In genomic region chr12:102621205-102621604, GRCm38 (mm10) we compare ENCODE assay signal across 24 mouse cellular contexts.
A peak's percentile ranks its signal among the peaks of the same experiment; 100 is the strongest.
DNase-seq lines count a peak whose midpoint lies in the region; ATAC-seq lines count a peak whose summit lies in the region.
"Had no signal": no experiment of that assay in that cellular context is flagged by ENCODE, and none has a peak within 500 bp of the region (broad histone marks: within the 10 kb centered on the region; RNA-seq: fewer than 3 reads in every experiment).

No protein-coding gene starts in this region.

- peak; percentile 34 for ATAC-seq in activated CD4-positive, CD25-positive, alpha-beta regulatory T cell, adult 4 months
- ATAC-seq in intestine, embryonic 16.5 days = no peak
- no peak for ATAC-seq in stomach, embryonic 15.5 days (ENCODE audit: insufficient read depth, low FRiP score, low read depth)
- ATAC-seq: forebrain, embryonic 16.5 days; midbrain, embryonic 15.5 days had no signal

- H3K4me2 ChIP-seq in intestine, embryonic 16.5 days (ENCODE audit: low read depth, low read length) = no peak overlapping the region
- H3K4me2 ChIP-seq in stomach, embryonic 15.5 days = no peak overlapping the region
- H3K4me2 ChIP-seq: heart, embryonic 15.5 days; hindbrain, embryonic 15.5 days; midbrain, embryonic 15.5 days; neural tube, embryonic 13.5 days had no signal

- no peaks in the 10 kb centered on the region for H3K9me3 ChIP-seq in intestine, embryonic 16.5 days (ENCODE audit: control insufficient read depth, low read length)
- no peaks in the 10 kb centered on the region for H3K9me3 ChIP-seq in stomach, embryonic 15.5 days
- H3K9me3 ChIP-seq: forebrain, embryonic 10.5 days; heart, embryonic 15.5 days; hindbrain, embryonic 15.5 days; midbrain, embryonic 15.5 days; neural tube, embryonic 13.5 days had no signal

- no peaks in the 10 kb centered on the region for H3K36me3 ChIP-seq in intestine, embryonic 16.5 days (ENCODE audit: control insufficient read depth, insufficient read depth, low read length)
- no peaks in the 10 kb centered on the region for H3K36me3 ChIP-seq in stomach, embryonic 15.5 days
- H3K36me3 ChIP-seq: heart, embryonic 15.5 days; hindbrain, embryonic 15.5 days; midbrain, embryonic 15.5 days had no signal

- no peak overlapping the region for H3K4me3 ChIP-seq in intestine, embryonic 16.5 days (ENCODE audit: low read length)
- no peak overlapping the region for H3K4me3 ChIP-seq in stomach, embryonic 15.5 days (replicated peaks)
- H3K4me3 ChIP-seq: forebrain, embryonic 10.5 days; heart, embryonic 15.5 days; hindbrain, embryonic 15.5 days; midbrain, embryonic 15.5 days; myocyte; neural tube, embryonic 13.5 days had no signal

- peak; percentile 36 for DNase-seq in CD4-positive, CD25-positive, alpha-beta regulatory T cell, adult 2 months (ENCODE audit: low read depth, low spot score)
- DNase-seq in layer of hippocampus, adult 9-11 months = no peak
- no peak for DNase-seq in frontal cortex, postnatal 36 days (ENCODE audit: low spot score in 2 of 2)
- DNase-seq in lung, postnatal 36 days = no peak
- DNase-seq: B cell, adult 2 months; cerebellum, adult 18-20 months; cerebellum, postnatal 14 days; gastrocnemius, postnatal 36 days; kidney, adult 2 months; lung, postnatal 4 days; right cerebral cortex, adult 18-20 months; right cerebral cortex, postnatal 4 days; thymus, postnatal 36 days had no signal

- H3K27me3 ChIP-seq in intestine, embryonic 16.5 days (replicated peaks; ENCODE audit: control insufficient read depth, insufficient read depth, low read length) = no peaks in the 10 kb centered on the region
- no peaks in the 10 kb centered on the region for H3K27me3 ChIP-seq in stomach, embryonic 15.5 days (replicated peaks)
- H3K27me3 ChIP-seq: heart, embryonic 15.5 days; hindbrain, embryonic 15.5 days; midbrain, embryonic 15.5 days; neural tube, embryonic 13.5 days had no signal

- no peak overlapping the region for H3K9ac ChIP-seq in intestine, embryonic 16.5 days (ENCODE audit: low read depth, low read length)
- no peak overlapping the region for H3K9ac ChIP-seq in stomach, embryonic 15.5 days
- H3K9ac ChIP-seq: heart, embryonic 15.5 days; hindbrain, embryonic 15.5 days; midbrain, embryonic 15.5 days; neural tube, embryonic 13.5 days had no signal

- H3K27ac ChIP-seq in intestine, embryonic 16.5 days (ENCODE audit: low read length) = peak overlapping the region; percentile 79
- H3K27ac ChIP-seq in stomach, embryonic 15.5 days = peak overlapping the region; percentile 72
- H3K27ac ChIP-seq: heart, embryonic 15.5 days; hindbrain, embryonic 15.5 days; kidney, postnatal 0 days; midbrain, embryonic 15.5 days; neural tube, embryonic 13.5 days had no signal

- 75% methylated on average over 4 of the region's 4 CpGs for WGBS in intestine, embryonic 16.5 days
- 82% methylated on average over 4 of the region's 4 CpGs for WGBS in stomach, embryonic 15.5 days

- peaks cover 65% of the 10 kb centered on the region for H3K4me1 ChIP-seq in intestine, embryonic 16.5 days (ENCODE audit: control insufficient read depth, insufficient read depth, low read length)
- peaks cover 14% of the 10 kb centered on the region for H3K4me1 ChIP-seq in stomach, embryonic 15.5 days
